Mouse (Mus musculus) CD4-positive, CD25-positive, alpha-beta regulatory T cell (primary cell): ENCODE results near the gene Umad1. TPM values are rescaled to one million over a fixed set of nuclear protein-coding genes. Genes with fewer than 3 reads are reported as not detected.

Experiments
- polyA plus RNA-seq: library from polyadenylated mRNA; unstranded; fragments of 100-300 nt; shearing (Covaris generic); gene quantifications from one replicate; pipeline ENCODE4 v1.2.1, GENCODE M21; 2017

Umad1 gene
- polyA plus RNA-seq = 10.6 TPM

GRCm38 (mm10) chr6:8259004-8259666 lies at the start of gene Umad1, which contains the start of the genes Rpa3 and Gm45062:
Gene Umad1 (plus strand): TSS chr6:8259288.
Gene Rpa3 (minus strand): TSS chr6:8259173.
Gene Gm45062 (plus strand): TSS chr6:8259450.

Other genes with a start within 250 kb of the Umad1 start
- not detected for gene Col28a1, start 66.7 kb upstream of the Umad1 start, polyA plus RNA-seq
- 28.8 TPM for gene Mios, start 50.1 kb upstream of the Umad1 start, polyA plus RNA-seq
- 80.3 TPM for gene Rpa3, start 115 bp upstream of the Umad1 start, polyA plus RNA-seq
- not detected for gene Gm45062, start 162 bp downstream of the Umad1 start, polyA plus RNA-seq